Mouse (Mus musculus): ENCODE results near the gene Ccdc183. TPM values are rescaled to one million over a fixed set of nuclear protein-coding genes. Genes with fewer than 3 reads are reported as not detected.

Ccdc183 gene
- not detected in 2 replicates for polyA plus RNA-seq (2012; rRNA removed)

DNA sequence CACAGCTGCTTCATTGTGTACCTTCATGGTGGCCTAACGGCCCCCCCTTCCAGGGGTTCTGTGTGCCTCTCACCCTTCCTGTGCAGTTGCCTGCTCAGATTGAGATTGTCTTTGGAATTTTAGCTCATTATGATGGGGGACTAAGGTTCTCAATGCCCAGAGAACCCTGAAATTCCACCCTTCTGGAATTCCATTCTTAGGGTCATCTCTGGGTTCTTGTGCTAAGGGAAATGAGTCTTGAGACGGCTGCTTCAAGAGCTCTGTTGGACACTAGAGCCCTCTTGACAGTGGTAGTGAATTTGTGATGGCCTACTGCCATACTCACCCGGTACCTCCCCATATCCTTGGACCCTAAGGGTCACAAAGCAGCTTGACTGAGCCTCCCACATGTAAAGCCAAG, at the start of gene Ccdc183:
Gene Ccdc183 (minus strand): TSS at position 101 of the 400 bp plus-strand sequence.

DNA sequence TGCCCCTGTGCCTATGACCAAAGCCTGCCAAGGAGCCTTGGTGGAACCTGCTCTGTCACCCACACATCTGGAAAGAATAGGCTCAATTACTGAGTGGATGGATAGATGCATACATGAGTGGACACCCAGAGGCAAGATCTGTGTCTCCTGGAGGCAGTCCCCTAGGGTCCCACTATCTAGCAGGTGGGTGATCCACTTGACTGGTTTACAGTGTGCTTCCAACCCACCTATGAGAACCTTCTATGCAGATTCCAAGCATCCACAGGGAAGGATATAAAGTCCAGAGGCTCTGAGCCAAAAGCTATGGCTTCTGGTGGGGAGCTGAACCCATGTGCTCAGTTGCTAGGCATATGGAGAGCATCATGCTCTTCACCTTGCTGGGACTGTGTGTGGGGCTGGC, 40.2 kb upstream of the Ccdc183 start, which contains the start of gene Lcn5:
Gene Lcn5 (plus strand): TSS at position 301 of the 400 bp plus-strand sequence.

DNA sequence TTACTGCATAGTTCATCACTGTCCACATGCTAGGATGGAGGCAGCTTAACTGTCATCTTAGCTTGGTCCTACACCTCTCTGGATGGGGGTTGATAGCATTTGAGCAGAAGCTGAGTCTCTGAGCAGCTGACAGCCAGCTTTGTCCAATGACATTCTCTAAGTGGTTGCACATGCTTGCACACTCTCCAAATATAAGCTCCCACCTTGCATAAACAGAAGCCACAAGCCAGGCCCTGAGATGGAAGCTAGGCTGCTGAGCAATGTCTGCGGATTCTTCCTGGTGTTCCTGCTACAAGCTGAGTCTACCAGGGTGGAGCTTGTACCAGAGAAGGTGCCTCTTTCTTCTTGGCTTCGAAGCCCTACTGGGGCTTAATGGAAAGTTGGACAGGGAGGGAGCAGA, 35.4 kb upstream of the Ccdc183 start, which contains the start of gene Lcn8:
Gene Lcn8 (plus strand): TSS at position 219 of the 400 bp plus-strand sequence.

DNA sequence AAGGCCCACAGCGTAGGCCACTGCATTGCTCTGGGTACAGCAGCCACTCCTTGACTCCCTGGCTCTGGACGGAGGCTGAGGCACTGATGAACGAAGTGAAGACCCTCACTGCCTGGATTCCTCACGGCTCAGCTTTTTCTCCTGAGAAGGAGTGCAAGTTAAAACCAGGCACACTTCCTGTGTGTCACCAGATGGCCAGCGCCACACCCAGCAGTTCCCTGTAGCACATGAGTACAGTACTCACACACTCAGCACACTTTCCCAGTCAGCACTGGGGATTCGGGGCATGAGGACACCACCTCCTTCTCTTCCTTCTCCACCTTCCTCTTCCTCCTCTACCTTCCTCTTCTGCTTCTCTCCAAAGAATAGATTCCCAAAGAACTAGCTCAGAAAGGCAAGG, 10.3 kb upstream of the Ccdc183 start, which contains the start of gene Fcna:
Gene Fcna (minus strand): TSS at position 220 of the 400 bp plus-strand sequence.

DNA sequence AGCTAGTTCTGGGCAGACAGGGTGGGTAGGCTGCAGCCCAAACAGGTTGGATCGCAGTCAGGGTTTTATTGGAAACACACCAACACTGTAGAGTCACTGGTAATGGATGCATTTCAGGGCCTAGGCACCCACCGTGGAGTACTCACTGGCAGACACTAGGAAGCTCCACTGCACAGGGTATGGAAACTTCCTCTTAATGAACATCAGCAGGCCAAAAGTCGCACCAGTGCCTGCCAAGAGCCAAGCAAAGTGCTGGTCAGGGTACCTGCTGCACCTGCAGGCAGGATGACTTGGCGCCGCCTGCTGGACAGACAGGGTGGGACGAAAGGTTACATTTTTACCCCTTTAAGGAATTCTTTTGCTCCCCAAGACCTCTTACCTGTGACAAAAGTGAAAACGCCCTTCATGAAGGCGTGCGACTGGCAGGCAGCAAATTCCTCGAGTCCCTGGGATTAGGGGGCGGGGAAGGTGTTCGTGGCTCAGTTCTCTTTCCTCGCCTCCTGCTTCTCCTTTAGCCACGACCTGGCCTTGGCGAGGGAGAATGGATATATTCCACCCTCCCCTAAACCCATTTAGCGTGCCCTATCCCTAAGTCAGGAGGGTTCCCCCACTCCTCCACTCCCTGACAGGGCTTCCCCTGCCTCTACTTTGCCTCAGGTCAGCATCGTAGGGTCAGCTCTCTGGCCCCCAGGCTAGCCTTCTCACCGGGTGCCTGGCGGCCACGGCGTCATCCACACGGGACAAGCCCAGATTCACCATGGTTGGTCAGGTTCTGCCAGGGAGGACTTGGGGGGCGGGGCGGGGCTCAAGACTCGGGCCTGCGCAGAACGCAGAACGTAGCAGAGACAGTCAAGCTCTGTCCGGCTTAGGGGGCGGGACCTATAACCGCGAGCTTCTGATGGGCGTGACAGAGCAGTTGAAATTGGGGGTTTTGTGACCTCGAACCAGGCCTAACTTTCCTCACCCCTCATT, 4.0 kb upstream of the Ccdc183 start, which contains the start of gene Tmem141:
Gene Tmem141 (minus strand): TSS at position 777 of the 972 bp plus-strand sequence.

DNA sequence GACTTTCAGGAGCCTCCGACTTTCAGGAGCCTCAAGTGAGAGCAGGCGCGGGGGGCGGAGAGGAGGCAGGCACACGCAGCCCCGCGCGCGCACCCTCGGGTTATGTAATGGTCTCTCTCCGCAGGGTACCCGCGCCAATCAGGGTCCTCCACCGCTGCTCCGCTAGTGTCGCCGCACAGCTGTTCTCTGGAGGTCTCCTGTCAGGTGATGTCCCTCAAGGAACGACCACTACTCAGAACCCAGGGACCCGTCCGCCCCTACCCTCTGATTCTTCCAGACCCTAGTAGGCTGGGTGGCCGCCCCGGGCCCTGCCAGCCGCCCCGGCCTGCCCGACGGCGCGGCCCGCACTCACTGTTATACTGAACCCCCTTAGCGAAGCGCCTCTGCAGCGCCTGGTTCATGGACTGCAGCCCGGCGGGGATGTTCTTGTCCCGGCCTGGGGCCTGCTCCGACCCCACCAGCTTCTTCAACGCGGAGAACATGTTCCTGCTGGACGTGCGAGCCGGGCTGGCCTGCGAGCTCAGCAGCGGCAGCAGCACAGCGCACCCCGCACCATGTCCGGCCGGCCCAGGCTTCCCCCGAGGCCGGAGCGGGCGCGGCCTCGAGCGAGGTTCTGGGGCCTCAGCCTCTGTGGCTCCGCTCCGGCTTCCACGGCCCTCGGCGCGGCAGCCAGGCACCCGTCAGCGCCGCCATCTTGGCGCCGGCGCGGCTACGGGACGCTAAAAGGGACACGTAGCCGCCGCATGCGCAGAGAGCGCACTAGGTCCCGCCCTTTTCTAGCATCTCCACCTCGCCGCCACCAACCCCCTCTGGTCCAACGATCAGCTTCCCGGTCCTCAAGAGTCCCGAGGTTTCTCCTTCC, 9.5 kb downstream of the Ccdc183 start, which contains the start of gene Rabl6:
Gene Rabl6 (minus strand): TSS at position 761 of the 862 bp plus-strand sequence.

DNA sequence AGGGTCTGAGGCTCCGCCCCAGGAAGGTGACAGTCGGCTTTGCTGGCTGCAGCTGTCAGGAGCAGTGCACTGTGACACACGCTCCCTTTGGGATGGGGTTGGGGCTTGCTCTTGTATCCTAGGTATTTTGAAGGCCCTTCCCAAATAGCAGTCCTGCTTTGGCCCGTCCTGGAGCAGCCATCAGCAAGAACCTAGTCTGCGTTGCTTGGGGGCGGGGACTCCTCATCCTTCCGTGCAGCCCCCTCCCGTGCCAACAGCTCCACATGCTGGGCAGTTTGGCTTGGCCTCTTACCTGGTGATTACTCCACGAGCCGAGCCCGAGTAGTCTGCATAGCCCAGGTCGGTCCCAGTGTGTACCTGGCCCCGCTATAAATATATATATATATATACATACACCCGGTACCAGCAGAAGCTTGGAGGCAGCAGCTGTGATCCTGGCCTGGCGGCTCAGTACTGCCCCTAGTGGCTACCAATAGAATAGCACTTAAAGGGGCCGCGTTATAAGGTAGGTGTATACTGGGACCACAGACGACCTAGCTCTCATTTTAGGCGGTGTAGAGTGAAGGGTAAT, 36.1 kb downstream of the Ccdc183 start, which contains the start of gene Ajm1:
Gene Ajm1 (minus strand): TSS at position 464 of the 571 bp plus-strand sequence.

DNA sequence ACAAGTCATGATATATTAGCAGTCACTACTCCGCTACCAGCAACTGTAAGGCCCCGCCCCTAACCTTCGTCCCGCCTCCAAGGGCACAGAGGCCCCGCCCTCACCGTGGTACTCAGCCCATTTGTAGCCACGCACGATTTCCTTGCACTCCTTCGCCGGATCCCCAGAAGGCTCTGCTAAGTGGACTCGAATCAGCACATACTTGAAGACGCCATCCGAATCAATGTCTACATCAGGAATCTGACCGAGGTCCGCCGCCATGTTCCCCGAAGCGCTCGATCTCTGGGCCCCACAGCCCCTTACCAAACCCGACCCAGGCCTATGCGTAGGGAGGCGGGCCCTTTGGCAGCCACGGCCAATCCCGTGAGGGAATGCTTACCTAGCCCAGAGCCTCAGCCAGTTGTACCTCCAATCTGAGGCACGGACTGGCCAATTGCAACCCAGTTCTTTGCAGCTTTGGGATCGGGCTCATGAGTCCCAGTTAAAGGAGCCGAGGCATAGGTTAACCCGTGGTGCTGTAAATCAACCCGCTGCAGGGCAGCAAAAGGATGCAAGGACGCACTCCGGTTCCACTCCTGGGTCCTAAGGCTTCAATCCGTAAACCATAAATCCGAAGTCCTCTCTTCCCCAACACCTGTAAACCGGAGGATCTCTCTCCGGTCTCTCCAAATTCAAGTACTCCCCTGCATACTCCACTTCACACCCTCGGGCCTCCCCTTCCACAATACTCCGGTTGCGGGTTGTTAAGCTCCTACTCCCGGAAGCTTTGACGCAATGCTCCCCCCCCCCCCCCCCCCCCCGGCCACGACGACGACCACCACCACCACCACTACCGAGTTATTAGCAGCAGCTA, 42.7 kb downstream of the Ccdc183 start, which contains the start of the genes Mamdc4 and Phpt1:
Gene Mamdc4 (minus strand): TSS at position 267 of the 853 bp plus-strand sequence.
Gene Phpt1 (minus strand): TSS at position 646 of the 853 bp plus-strand sequence.

Other genes starting within 250 kb of the Ccdc183 start
- gene Sapcd2, start 245.4 kb downstream of the Ccdc183 start, polyA plus RNA-seq (2012; rRNA removed): 8.4 and 10.1 TPM in 2 replicates
- gene Entpd2, start 221.8 kb downstream of the Ccdc183 start, polyA plus RNA-seq (2012; rRNA removed): 6.0 and 7.2 TPM in 2 replicates
- 6.9 and 7.6 TPM in 2 replicates for gene Npdc1, start 218.3 kb downstream of the Ccdc183 start, polyA plus RNA-seq (2012; rRNA removed)
- gene Fut7, start 194.4 kb downstream of the Ccdc183 start, polyA plus RNA-seq (2012; rRNA removed): 0.87 and 0.96 TPM in 2 replicates
- gene Abca2, start 189.0 kb downstream of the Ccdc183 start, polyA plus RNA-seq (2012; rRNA removed): 2.1 and 2.4 TPM in 2 replicates
- gene Clic3, start 160.8 kb downstream of the Ccdc183 start, polyA plus RNA-seq (2012; rRNA removed): 1.8 and 2.3 TPM in 2 replicates
- 12.5 and 13.0 TPM in 2 replicates for gene Paxx, start 156.6 kb downstream of the Ccdc183 start, polyA plus RNA-seq (2012; rRNA removed)
- 0.68 and 0.72 TPM in 2 replicates for gene Ptgds, start 147.6 kb downstream of the Ccdc183 start, polyA plus RNA-seq (2012; rRNA removed)
- gene Lcn12, start 123.8 kb downstream of the Ccdc183 start, polyA plus RNA-seq (2012; rRNA removed): not detected in 2 replicates
- 4.7 and 5.0 TPM in 2 replicates for gene Fbxw5, start 116.9 kb downstream of the Ccdc183 start, polyA plus RNA-seq (2012; rRNA removed)
- 91.0 TPM in 2 replicates for gene C8g, start 116.0 kb downstream of the Ccdc183 start, polyA plus RNA-seq (2012; rRNA removed)
- gene Traf2, start 70.7 kb downstream of the Ccdc183 start, polyA plus RNA-seq (2012; rRNA removed): 5.9 and 6.6 TPM in 2 replicates
- 102 and 106 TPM in 2 replicates for gene Edf1, start 59.8 kb downstream of the Ccdc183 start, polyA plus RNA-seq (2012; rRNA removed)
- gene Mamdc4, start 42.8 kb downstream of the Ccdc183 start, polyA plus RNA-seq (2012; rRNA removed): 0.99 and 2.5 TPM in 2 replicates
- 33.1 and 38.3 TPM in 2 replicates for gene Phpt1, start 42.5 kb downstream of the Ccdc183 start, polyA plus RNA-seq (2012; rRNA removed)
- gene Ajm1, start 35.9 kb downstream of the Ccdc183 start, polyA plus RNA-seq (2012; rRNA removed): 0.05 and 0.13 TPM in 2 replicates
- gene Rabl6, start 9.2 kb downstream of the Ccdc183 start, polyA plus RNA-seq (2012; rRNA removed): 17.2 and 22.1 TPM in 2 replicates
- 23.0 and 24.3 TPM in 2 replicates for gene Tmem141, start 4.3 kb upstream of the Ccdc183 start, polyA plus RNA-seq (2012; rRNA removed)
- 84.3 and 88.2 TPM in 2 replicates for gene Fcna, start 10.4 kb upstream of the Ccdc183 start, polyA plus RNA-seq (2012; rRNA removed)
- gene Lcn8, start 35.4 kb upstream of the Ccdc183 start, polyA plus RNA-seq (2012; rRNA removed): not detected in 2 replicates
- gene Lcn5, start 40.3 kb upstream of the Ccdc183 start, polyA plus RNA-seq (2012; rRNA removed): not detected in 2 replicates
- gene Lcn6, start 59.1 kb upstream of the Ccdc183 start, polyA plus RNA-seq (2012; rRNA removed): not detected in 2 replicates
- gene Lcn10, start 65.0 kb upstream of the Ccdc183 start, polyA plus RNA-seq (2012; rRNA removed): not detected in 2 replicates
- gene Obp2a, start 82.4 kb upstream of the Ccdc183 start, polyA plus RNA-seq (2012; rRNA removed): not detected in 2 replicates
- gene Bmyc, start 89.1 kb upstream of the Ccdc183 start, polyA plus RNA-seq (2012; rRNA removed): 4.9 and 5.3 TPM in 2 replicates
- not detected in 2 replicates for gene Obp2b, start 119.3 kb upstream of the Ccdc183 start, polyA plus RNA-seq (2012; rRNA removed)
- not detected in 2 replicates for gene Lcn3, start 147.9 kb upstream of the Ccdc183 start, polyA plus RNA-seq (2012; rRNA removed)
- gene Lcn11, start 159.3 kb upstream of the Ccdc183 start, polyA plus RNA-seq (2012; rRNA removed): not detected in 2 replicates
- not detected in 2 replicates for gene Gm13539, start 164.6 kb upstream of the Ccdc183 start, polyA plus RNA-seq (2012; rRNA removed)
- gene Glt6d1, start 198.2 kb upstream of the Ccdc183 start, polyA plus RNA-seq (2012; rRNA removed): not detected in 2 replicates
- gene Lcn9, start 205.5 kb upstream of the Ccdc183 start, polyA plus RNA-seq (2012; rRNA removed): not detected in 2 replicates
- not detected in 2 replicates for gene Sohlh1, start 229.6 kb upstream of the Ccdc183 start, polyA plus RNA-seq (2012; rRNA removed)
- 0.17 and 0.23 TPM in 2 replicates for gene Kcnt1, start 246.1 kb upstream of the Ccdc183 start, polyA plus RNA-seq (2012; rRNA removed)

All from liver, embryonic 18 days (tissue).